Mouse (Mus musculus) granulocyte monocyte progenitor cell, adult 5-6 weeks (primary cell): ENCODE measurements around the gene Hexb. TPM values are rescaled to one million over a fixed set of nuclear protein-coding genes. Genes with fewer than 3 reads are reported as not detected.

Experiments used
- ATAC-seq: replicated peaks from 2 replicates; pipeline ENCODE4 v1.8.0; 2016; ENCODE audit warnings: mild to moderate bottlenecking, moderate TSS enrichment, inconsistent platforms; ENCODE audit not compliant: poor library complexity, severe bottlenecking
- total RNA-seq, 2 experiments: library from RNA; stranded (forward) in 1 of 2; stranded (reverse) in 1 of 2; fragments of 200-712, 200-1000 nt in 1 of 2; fragments of >200 nt in 1 of 2; fragmentation: Nextera tagmentation in 1 of 2; gene quantifications; 2 replicates each; pipeline ENCODE4 v1.2.3; 2014 to 2017

The Hexb gene
- total RNA-seq, 2 experiments from 2014 or later: 27.7 to 32.1 TPM

DNA sequence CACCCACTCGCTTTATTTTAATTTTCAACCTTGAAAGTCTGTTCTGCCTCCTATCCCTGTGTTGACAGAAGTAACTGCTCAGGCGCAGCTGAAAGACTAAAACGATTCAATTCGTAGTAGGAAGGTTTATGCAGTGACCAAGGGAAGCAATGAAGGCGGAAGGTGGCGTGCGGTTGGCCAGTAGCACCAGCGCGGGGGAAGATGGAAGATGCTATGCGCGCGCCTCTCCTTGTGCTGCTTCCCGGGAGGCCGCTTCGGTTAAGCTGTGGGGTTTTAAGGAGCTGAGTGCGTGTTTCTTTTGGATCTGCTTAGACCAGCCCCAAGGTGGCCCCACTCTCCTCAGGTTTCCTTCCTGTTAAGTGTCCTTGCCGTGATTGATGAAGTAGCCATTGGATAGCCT is 27.0 kb upstream of the Hexb start:
- ATAC-seq: no peak

DNA sequence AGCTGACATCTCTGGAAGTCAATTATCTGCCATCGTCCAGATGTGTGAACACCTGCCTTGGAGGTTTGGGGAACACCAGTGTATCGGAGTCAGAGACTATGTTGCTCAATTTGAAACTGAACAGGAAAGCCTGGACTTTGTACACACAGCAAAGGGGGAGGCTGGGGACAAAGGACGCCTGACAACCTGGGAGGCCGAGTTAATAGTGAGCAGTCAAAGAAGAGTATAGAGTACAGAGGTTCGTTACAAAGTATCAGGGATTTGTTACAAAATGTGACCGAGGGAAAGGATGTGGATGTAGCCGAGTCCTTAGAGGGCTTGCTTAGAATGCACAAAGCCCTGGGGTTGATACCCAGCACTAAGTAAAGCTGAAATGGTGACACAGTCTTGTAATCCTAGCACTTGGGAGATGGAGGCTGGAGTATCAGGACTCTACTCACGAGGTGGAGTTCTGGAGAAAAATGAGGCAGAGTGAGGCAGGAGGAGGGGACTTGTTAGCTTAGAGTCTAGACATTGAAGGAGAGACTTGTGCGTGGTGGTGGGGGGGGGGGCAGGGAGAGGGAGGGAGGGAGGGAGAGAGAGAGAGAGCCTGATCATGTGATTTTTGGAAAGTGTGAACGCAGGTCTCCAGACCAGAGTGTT is 26.3 kb upstream of the Hexb start:
- no peak for ATAC-seq

DNA sequence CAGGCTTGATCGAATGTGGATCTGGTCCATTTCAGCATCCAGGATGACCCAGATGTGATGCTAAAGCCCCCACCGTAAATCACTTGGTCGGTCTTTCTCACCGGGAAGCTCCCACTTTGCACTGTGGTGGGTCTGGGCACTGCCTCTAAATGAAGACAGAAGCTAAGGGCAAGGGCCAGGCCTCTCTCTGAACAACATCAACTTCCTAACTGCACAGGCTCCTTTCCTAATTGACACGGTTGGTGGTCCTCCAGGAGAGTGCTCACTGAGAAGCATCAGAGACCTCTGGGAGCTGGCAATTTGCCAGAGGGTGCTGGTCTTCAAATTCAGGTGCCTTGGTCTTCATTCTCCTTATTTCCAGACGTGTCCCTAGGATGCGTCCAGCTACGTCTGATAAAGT is 25.7 kb upstream of the Hexb start:
- no peak for ATAC-seq

DNA sequence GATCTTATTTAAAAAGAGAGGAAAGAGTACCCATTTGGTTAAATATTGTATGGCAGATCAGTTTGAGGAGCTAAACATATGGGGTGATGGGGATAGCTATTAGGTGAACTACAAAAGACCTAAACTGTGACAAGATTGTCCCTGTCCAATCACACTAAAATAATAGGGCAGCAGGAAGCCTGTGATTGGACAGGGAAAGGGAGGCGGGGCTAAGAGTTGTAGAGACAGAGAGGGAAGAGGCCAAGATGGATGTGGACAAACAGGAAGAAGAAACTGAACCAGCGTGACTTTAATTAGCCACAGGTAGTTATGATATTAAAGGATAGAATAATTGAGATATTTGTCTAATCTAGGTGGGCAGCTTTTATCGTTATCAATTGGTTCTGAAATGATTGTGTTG is 21.9 kb upstream of the Hexb start:
- no peak for ATAC-seq

DNA sequence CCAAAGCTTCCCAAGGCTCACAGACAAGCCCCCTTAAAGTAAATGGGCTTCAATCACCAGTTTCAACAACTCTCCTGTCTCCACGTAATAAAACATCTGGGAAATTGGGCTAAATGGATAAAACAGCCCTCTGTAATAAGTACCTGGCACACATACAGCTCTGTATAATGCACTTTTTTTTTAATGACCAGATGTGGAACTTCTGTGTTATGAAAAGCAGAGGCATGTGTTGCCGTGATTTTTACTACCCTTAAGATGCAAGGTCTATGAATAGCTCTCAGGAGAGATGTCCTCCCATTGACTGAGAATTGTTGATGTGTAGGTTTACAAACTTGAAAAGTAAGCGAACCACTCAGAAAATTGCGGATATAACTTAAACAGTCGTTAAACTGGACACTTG is 18.0 kb upstream of the Hexb start:
- ATAC-seq: no peak

DNA sequence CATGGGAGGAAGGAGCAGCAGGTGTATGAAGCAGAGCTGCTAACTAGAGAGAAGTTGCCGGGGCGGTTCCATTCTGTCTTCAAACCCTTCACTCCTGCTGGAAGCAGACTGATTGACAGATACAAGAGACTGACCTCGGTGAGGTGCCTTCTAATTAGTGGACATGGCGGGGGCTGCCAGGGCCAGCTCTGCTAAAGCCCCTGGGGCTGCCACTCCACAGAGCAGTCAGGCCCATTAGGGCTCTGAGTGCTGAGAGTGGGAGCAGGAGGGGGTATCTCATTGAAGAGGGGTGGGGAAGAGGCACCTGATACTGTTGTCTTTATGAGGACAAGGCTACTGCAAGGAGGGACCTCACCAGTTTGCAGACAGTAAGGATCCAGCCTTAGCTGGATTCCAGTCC is 17.4 kb upstream of the Hexb start:
- no peak for ATAC-seq

DNA sequence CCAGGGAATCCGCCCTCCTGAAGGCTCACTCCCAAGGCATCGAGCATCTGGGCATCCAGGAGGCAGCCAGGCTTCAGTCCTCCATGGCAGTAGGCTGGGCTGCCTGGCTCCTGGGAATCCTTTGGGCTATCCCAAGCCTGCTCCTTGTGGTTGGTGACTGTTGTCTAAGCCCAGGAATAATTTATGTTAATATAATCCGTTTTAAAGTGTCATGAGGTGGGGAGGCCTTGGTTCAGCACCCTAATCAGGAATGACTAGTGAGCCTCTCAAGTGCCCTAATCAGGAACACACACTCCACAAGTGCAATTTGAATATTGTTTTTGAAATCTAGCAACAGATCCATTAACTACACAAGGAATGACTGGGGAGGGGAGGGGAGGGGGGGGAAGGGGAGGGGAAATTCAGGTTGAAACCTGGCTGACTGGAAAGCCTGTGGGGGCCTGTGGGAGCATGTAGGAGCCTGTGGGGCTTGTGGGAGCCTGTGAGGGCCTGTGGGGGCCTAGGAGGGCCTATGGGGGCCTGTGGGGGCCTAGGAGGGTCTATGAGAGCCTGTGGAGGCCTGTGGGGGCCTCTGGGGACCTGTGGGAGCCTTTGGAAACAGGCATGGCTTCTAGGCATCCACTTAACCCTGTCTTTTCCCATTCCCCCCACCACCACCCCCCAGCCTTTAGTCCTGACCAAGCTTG is 16.6 kb upstream of the Hexb start:
- no peak for ATAC-seq

DNA sequence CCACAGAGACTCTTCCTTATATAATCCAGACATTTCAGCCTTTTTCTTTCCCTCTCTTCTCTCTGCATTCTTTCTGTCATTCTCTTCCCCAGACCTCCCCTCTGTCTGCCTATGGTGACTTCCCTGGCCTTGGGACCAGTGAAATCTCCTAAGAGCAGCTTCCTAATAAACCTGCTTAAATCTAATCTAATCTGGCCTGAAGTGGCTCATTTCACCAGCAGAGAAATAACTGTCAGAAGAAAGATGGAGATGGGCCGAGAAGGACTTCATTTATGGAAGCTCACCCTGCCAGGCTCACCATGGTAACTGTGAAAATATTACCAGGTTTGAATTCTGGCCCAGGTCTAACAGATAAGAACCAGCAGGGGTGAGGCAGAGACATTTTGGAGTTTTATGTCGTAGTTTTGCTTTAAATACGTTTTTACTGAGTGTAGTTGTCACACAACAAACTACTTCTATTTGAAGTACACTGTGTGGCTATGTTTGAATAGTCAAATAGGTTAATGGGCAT is 10.4 kb upstream of the Hexb start:
- ATAC-seq: no peak

DNA sequence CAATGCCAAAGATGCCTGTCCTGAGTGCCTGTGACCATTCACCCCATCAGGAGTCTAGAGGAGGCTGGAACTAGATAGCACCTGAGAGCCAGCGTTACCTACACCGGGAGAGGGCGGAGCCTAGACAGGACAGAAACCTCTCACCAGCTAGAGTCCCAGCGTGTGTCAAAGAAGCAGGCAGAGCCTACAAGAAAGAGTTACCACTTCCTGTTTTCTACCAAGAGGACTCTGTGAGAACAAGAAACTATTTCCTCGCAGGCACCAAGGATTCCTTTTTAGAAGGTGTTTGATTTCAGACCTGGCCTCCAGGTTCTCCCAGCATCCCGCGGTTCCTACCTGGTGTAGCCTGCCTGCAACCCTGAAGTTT is 9.9 kb upstream of the Hexb start:
- peak; percentile 81 for ATAC-seq

DNA sequence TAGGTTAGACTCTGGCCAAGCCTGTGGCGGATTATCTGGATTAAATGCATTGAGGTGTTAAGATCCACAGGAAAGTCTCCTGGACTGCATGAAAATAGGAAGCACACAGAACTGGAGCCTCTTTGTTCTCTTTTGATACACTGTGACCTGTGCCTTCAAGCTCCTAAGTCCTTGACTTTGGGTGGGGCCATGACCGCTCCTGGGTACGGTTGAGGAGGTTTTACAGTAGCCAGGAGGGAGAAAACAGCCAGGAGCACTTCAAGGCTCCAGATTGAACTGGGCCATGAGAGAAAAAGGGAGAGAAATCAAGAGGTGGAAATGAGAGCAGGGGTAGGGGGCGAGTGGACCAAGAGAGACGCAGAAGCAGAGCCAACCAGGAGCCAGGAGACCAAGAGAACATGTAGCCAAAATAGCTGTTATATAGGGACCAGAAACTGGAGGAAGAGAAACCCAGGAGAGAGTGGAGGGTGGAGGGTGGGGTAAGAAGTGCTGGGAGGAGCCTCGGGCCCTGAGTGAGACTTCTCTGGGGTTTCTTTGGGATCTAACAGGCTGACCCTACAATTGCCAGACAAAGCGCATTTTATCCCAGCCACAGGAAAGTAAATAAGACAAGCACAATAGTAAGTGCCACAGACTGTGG is 9.4 kb upstream of the Hexb start:
- peak; percentile 50 for ATAC-seq

DNA sequence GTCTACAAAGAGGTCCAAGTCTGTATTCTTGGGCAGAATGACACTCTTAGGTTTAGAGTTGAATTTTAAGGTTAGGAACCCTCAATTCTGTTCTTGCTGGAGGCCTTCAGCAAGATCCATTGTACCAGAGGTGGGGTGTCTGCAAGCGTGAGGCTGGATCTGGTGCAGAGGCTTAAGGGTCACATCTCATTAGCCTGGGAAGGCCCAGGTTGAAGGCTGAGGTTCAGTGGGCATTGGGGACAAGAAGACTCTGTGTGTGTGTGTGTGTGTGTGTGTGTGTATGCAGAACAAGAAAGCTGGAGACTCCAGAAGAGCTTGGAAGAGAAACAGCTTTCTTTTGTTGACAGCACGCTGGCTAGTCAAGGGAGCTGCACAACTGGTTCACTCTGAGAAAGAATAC is 7.9 kb upstream of the Hexb start:
- ATAC-seq: no peak

DNA sequence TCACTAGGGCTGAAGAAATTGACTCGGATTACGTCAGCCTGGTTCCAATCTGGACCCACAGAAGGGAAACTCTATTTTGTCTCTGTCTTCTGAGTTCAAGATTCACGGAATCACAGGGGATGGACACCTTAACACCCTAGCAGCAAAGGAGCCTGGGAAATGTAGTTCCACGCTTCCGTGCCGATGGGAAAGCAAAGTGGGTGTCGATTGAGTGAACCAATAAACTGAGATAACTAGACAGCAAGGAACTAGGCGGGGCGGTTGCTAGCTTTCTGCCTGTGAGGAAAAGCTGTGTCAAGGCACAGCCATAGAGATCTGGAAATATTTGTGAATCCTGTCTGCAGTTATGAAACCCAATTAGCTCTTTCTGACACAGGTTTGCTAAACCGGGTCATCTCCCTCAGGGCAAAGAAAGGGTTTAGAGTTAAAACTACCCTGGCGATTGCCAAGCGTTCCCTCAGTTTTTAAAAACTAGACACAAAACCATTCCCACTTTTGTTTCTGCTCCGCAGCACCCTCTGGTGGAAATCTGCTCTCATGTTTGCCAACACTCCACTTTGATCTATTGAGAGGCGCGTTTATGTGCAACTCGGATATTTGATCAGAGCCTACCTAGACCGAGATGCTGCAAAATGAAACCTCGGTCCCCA is 7.0 kb upstream of the Hexb start:
- peak; percentile 78 for ATAC-seq

DNA sequence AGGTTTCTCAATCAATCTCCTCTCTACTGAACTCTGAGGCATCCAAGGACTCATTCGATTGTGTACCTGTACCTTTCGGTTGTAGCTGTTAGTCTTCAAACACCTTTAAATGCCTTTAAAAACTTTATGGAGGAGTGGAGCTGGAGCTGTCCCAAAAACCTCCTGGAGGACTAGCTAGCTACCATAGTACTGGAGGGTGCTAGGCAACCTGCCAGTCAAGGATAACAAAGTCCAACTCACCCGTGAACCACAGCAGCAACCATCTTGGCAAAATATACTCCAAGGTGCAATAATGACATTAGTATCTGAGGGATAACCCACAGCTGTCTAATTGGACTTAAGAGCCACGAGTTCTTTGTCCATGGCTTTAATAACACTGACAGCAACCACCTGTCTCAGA is 3.7 kb upstream of the Hexb start:
- no peak for ATAC-seq

DNA sequence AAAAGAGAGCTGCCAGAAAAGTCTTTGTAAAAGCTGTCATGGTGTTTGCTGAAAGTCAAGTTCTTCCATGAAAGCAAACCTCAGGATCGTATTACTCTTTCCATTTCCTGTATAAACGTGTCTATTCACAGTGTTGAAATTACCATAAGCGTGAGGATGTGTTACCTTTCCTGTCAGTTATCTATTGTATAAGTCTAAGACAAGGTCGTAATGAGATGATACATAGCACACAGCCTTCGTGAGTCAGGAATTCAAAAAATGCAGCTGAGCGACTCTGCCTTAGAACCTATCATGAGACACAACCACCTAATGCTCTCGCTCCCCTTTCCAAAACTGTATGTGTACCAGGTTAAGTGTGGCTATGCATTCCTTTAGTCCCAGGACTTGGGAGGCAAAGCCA is 2.9 kb upstream of the Hexb start:
- no peak for ATAC-seq

DNA sequence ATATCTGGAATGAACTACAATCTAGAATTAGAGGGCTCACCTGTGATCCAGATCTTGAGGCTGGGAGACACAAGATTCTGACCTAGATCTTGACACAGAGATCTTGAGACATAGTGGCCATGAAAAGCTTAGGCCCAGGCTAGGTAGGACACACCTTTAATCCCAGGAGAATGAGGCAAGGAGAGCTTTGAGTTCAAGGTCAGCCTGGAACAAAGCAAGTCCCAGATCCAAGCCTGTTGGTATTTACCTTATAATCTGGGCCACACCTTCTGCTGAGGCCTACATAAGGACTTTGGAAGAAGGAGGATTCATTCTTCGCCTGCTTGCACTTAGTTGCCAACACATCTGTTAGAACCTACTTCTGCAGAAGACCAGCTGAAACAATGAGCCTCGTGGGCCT is 966 bp upstream of the Hexb start:
- ATAC-seq: no peak

DNA sequence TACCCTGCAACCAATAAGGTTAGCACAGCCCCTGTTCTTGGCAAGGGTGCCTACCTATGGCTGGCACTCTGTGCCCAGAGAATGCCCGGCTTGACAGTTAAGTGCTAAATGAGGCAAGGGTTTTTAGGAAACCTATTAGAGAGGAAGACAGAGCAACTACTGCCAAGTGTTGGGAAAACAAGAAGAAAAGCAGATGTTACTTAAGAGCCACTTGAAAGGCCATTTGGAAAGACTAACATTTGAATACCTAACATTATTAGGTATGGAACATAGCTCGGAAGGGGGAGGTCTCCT is 1.3 kb downstream of the Hexb start:
- ATAC-seq: peak; percentile 28

DNA sequence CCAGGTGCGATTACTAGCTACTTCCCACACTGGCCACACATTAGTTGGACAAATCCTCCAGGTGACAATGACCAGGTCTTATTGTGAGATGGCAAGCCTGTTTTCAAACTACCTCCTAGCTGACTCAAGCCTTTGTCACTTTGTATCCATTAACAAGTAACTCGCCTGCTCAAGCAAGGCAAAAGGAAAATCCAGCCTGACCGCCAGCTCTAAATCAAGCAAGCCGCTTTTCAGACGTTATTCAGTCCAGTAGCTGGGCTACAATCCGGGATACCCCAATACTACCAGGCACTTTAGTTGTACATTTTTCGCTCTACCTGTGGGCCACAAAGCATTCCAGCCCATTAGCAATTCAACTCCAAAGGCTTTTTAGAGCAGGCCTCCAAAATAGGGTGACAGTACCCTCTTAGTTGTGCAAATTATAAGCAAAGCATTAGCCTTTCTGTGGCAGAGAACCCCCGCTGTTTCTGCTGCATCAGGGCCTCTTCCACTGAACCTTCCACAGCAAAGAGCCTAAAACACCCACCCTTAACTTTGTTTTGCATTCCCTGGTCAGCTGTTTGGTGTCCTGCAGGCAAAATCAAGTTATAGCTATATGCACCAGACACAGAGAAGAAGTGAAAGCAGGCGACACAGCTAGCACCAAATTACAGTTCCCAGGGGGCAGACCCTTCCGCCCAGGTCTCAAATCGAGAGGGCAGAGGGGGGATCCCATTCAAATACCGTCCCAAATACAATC is 1.8 kb downstream of the Hexb start:
- no peak for ATAC-seq

DNA sequence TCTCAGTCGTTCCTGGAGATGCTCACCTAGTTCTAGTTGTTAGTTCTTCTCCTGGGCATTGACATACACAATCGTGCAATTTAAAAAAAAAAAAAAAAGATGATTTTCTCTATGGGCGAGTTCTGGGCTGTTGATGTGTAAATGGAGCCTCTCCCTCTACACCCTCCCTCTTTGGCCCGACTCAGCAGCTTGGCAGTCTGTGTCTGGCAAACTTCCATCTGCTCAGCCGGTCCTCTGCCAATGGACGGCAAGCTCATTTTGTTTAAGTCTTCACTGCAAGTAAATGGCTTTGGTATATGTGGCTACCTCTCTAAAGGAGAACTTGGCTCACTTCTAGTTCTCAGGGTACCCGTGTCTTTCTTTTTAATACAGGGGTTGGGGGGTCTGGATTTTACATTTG is 4.7 kb downstream of the Hexb start:
- ATAC-seq: no peak

DNA sequence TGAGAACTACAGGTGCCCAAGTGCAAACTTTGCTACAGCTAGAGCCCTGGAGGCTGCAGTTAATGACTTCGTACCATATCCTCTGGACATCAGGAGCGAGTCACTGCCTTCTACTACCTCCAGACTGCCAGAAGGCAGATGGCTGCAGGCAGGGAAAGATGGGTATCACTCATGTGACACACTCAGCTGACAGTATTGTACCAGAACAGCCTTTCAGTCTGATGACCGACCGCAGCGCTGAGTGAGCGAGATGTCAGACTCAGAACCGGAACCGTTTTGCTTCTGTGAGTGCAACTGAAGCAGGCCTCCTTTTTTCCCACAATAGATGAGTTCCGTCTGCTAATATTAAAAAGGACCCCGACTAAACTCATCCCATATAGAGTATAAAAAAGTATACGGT is 5.5 kb downstream of the Hexb start:
- no peak for ATAC-seq

DNA sequence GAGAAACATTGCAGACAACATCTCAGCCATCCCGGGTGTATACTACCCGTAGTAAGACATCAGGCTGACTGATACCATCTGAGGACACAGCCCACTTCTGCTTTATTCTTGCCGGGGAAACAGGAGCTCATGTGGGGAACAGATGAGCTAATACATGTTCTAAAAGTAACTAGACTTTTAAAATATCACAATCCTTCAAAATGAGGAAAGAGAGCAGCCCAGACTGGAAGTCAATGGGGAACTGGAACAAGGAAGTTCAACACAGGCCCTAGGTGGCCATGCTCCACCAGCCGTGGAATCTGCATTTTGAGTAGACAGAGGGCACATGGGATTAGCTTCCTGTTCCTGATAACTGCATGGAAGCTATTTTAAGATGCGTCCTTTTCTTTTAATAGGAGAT is 10.5 kb downstream of the Hexb start:
- peak; percentile 87 for ATAC-seq

DNA sequence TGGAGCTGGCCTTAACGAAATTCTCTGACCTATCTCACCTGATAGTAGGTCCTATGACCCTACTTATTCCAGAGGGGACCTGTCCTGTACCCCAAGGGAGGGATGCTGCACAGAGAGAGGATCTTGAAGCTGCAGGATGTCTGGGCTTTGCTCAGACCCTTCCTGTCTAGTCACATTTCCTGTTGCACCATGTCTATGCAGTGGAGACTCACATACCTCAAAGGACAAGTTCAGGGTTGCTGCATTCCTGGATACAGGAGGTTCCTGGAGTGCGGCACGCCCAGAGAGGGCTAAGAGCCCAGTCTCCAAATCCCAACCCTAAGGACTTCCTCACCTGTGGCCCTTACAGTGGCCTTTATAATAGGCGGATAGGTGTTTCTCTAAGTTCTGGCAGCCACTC is 11.8 kb downstream of the Hexb start:
- peak; percentile 40 for ATAC-seq
